Mouse (Mus musculus): ENCODE results near the gene Stim2. TPM values are rescaled to one million over a fixed set of nuclear protein-coding genes. Genes with fewer than 3 reads are reported as not detected.

Gene Stim2
- polyA plus RNA-seq, 1 experiment from 2014 or later, result 31.3 TPM

GRCm38 (mm10) chr5:54087912-54088311 lies 89.6 kb downstream of the Stim2 start:
- Histone ChIP-seq H3K27ac (replicated peaks) (no peak overlapping the region), H3K4me1 (peaks cover 4% of the 10 kb centered on the region; the same call in 1 of the 2 replicates), H3K36me3 (no peaks in the 10 kb centered on the region), H3K9ac (replicated peaks) (no peak overlapping the region), H3K9me3 (replicated peaks) (no peaks in the 10 kb centered on the region), H3K4me3 (replicated peaks) (no peak overlapping the region), H3K4me2 (no peak overlapping the region), H3K27me3 (replicated peaks) (no peaks in the 10 kb centered on the region)
- 93% methylated on average over 3 of the region's 3 CpGs for WGBS
- ATAC-seq (ENCODE audit: low FRiP score), result no peak

- Histone ChIP-seq H3K4me2 (no peak overlapping the region), H3K27me3 (replicated peaks) (no peaks in the 10 kb centered on the region), H3K9me3 (replicated peaks) (no peaks in the 10 kb centered on the region), H3K4me1 (peaks cover 26% of the 10 kb centered on the region), H3K4me3 (replicated peaks) (no peak overlapping the region), H3K9ac (replicated peaks) (no peak overlapping the region), H3K27ac (replicated peaks) (no peak overlapping the region), H3K36me3 (0 out of 2 replicates have a peak, but pooled peaks cover 3% of the 10 kb centered on the region)
- ATAC-seq (ENCODE audit: low FRiP score), result no peak
- WGBS, result 83% methylated on average over 6 of the region's 6 CpGs
Observed at GRCm38 (mm10) chr5:54098219-54098618, 99.9 kb downstream of the Stim2 start.

DNA sequence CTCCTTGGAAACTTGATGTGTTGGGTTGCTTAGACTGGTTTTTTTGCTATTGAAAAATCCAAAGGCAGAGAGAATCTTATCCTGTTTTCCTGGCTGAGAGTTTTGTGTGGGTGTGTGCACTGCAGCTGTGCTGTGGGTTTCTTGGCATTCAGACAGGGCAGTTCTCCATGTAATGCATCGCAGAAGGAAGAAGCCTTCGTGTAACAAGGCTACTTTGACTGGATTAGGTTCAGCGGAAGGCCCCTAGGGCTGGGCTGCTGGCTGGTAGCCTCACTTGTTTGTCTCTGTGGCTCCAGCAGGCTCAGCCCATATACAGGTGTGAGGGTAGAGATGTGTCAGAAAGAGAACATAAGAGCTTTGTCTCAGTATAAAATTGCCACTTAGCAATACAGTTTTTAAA lies 102.6 kb downstream of the Stim2 start:
- Histone ChIP-seq H3K27ac (replicated peaks) (peak overlapping the region; percentile 45), H3K4me2 (no peak overlapping the region), H3K4me3 (replicated peaks) (no peak overlapping the region), H3K36me3 (0 out of 2 replicates have a peak, but pooled peaks cover 6% of the 10 kb centered on the region), H3K9me3 (replicated peaks) (no peaks in the 10 kb centered on the region), H3K9ac (replicated peaks) (no peak overlapping the region), H3K27me3 (replicated peaks) (no peaks in the 10 kb centered on the region), H3K4me1 (peaks cover 26% of the 10 kb centered on the region)
- peak; percentile 53 for ATAC-seq (ENCODE audit: low FRiP score)
- WGBS, result 52% methylated on average over 3 of the region's 3 CpGs

DNA sequence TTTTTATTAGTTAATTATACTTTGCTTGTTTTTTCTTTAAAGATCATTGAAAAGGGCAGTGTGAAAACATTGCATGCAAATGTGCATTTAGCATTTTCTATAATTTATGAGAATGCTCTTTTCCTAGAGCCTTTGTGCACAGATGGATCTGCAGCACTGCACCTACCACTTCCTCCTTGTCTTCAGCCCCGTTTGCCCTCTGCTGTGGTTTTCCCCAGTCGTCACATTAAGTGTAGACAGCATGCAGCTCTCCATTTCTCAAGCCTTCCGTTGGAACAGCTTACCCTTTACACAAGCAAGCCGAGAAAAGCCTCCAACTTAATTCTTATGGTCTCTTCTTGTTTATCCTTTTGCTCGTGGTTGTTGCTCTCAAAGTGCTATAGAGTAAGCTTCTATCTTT lies 103.0 kb downstream of the Stim2 start:
- Histone ChIP-seq H3K27ac (replicated peaks) (peak overlapping the region; percentile 45; the same call in 1 of the 2 replicates), H3K4me1 (peaks cover 26% of the 10 kb centered on the region), H3K36me3 (0 out of 2 replicates have a peak, but pooled peaks cover 7% of the 10 kb centered on the region), H3K4me3 (replicated peaks) (no peak overlapping the region), H3K27me3 (replicated peaks) (no peaks in the 10 kb centered on the region), H3K9me3 (replicated peaks) (no peaks in the 10 kb centered on the region), H3K4me2 (no peak overlapping the region), H3K9ac (replicated peaks) (no peak overlapping the region)
- 42% methylated on average over 5 of the region's 5 CpGs for WGBS
- no peak for ATAC-seq (ENCODE audit: low FRiP score)

GRCm38 (mm10) chr5:54101960-54102359 lies 103.7 kb downstream of the Stim2 start:
- no peak overlapping the region for H3K4me2 ChIP-seq
- H3K27me3 ChIP-seq (replicated peaks), result no peaks in the 10 kb centered on the region
- H3K9ac ChIP-seq (replicated peaks), result no peak overlapping the region
- H3K4me3 ChIP-seq (replicated peaks), result no peak overlapping the region
- WGBS, result 45% methylated on average over 1 of the region's 1 CpGs
- ATAC-seq (ENCODE audit: low FRiP score), result no peak
- 0 out of 2 replicates have a peak, but pooled peaks cover 7% of the 10 kb centered on the region for H3K36me3 ChIP-seq
- H3K27ac ChIP-seq (replicated peaks), result no peak overlapping the region
- peaks cover 26% of the 10 kb centered on the region for H3K4me1 ChIP-seq
- no peaks in the 10 kb centered on the region for H3K9me3 ChIP-seq (replicated peaks)

DNA sequence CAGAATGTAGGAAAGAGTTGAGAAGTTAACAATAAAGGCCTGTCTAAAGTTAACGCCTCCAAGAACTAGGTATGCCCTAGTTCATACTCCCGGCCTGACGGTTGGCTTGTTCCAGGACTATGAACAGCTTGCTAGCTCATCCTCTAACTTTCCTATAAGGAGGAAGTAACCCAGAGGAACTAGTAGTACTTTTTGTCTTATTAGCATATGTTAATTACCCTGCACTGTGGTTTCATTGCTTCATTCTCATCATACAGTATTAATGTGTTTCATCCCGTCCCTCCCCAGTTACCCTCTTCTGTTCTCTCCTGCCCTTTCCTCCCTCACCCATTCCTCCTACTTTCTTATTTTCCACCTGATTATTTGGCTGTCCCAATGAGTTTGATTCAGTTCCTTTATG lies 108.4 kb downstream of the Stim2 start:
- WGBS, result 88% methylated on average over 4 of the region's 4 CpGs
- Histone ChIP-seq H3K27ac (replicated peaks) (no peak overlapping the region), H3K9me3 (replicated peaks) (no peaks in the 10 kb centered on the region), H3K4me3 (replicated peaks) (no peak overlapping the region), H3K4me1 (0 out of 2 replicates have a peak, but pooled peaks cover 2% of the 10 kb centered on the region), H3K36me3 (peaks cover 16% of the 10 kb centered on the region; the same call in 1 of the 2 replicates), H3K4me2 (no peak overlapping the region), H3K9ac (replicated peaks) (no peak overlapping the region), H3K27me3 (replicated peaks) (no peaks in the 10 kb centered on the region)
- ATAC-seq (ENCODE audit: low FRiP score), result no peak

GRCm38 (mm10) chr5:54107069-54107468 lies 108.8 kb downstream of the Stim2 start:
- WGBS, result 83% methylated on average over 6 of the region's 6 CpGs
- no peaks in the 10 kb centered on the region for H3K27me3 ChIP-seq (replicated peaks)
- no peaks in the 10 kb centered on the region for H3K9me3 ChIP-seq (replicated peaks)
- no peak overlapping the region for H3K4me2 ChIP-seq
- no peak overlapping the region for H3K9ac ChIP-seq (replicated peaks)
- ATAC-seq (ENCODE audit: low FRiP score), result no peak
- no peak overlapping the region for H3K27ac ChIP-seq (replicated peaks)
- 0 out of 2 replicates have a peak, but pooled peaks cover under 1% of the 10 kb centered on the region for H3K4me1 ChIP-seq
- peaks cover 16% of the 10 kb centered on the region; the same call in 1 of the 2 replicates for H3K36me3 ChIP-seq
- H3K4me3 ChIP-seq (replicated peaks), result no peak overlapping the region

DNA sequence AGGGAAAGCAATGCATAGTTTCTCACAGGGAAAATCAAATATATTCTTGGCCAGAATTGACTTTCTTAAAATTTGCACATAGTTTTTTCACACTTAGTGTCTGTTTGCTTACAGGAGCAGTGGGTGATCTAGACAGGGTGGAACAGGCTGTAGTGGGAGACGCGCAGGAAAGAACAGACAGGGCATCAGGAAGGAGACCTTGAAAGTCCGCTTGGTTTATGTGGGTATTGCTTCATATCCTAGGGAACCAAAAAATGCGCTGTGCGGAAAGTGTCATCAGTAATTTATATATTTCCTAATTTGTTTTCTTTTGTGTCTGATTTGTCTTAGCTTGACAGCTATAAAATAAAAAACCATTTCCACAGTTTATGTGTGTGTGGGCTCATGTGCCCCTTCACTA lies 110.8 kb downstream of the Stim2 start:
- Histone ChIP-seq H3K4me2 (no peak overlapping the region), H3K27me3 (replicated peaks) (no peaks in the 10 kb centered on the region), H3K4me3 (replicated peaks) (no peak overlapping the region), H3K36me3 (peaks cover 16% of the 10 kb centered on the region; the same call in 1 of the 2 replicates), H3K4me1 (no peaks in the 10 kb centered on the region), H3K9ac (replicated peaks) (no peak overlapping the region), H3K9me3 (replicated peaks) (no peaks in the 10 kb centered on the region), H3K27ac (replicated peaks) (no peak overlapping the region)
- ATAC-seq (ENCODE audit: low FRiP score), result no peak
- 91% methylated on average over 5 of the region's 5 CpGs for WGBS

DNA sequence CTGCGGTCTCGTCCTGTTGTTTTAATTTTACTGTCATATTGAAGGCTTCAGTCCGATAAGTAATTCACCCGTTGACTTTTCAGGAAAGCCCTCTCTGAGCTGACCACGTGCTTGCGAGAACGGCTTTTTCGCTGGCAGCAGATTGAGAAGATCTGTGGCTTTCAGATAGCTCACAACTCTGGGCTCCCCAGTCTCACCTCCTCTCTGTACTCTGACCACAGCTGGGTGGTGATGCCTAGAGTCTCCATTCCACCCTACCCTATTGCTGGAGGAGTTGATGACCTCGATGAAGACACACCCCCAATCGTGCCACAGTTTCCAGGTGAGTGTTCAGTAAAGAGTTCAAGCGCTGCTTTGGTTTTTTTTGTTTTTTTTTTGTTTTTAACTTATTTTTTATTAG lies 112.5 kb downstream of the Stim2 start:
- no peaks in the 10 kb centered on the region for H3K27me3 ChIP-seq (replicated peaks)
- WGBS, result 96% methylated on average over 11 of the region's 11 CpGs

DNA sequence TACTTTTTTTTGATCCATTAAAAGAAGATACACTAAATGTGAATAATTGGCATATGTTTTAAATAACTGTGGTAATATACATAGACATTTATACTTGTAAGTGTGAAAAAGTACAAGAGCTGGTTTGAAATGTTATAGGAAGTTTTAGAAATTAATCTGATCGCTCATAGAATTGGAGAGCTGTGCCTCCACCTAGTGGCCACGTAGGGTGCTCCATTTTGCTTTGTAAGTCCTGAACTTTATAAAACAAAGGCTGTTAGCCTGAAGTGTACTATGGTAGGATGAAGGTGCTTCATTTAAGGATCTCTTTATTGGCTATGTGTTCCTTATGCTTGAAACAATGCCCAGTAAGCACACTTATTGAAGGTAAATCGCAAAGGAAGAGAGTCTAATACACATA lies 115.0 kb downstream of the Stim2 start:
- no peaks in the 10 kb centered on the region for H3K27me3 ChIP-seq (replicated peaks)
- WGBS, result 30% methylated on average over 3 of the region's 3 CpGs
- no peak for ATAC-seq (ENCODE audit: low FRiP score)
- no peak overlapping the region for H3K4me3 ChIP-seq (replicated peaks)
- no peak overlapping the region for H3K27ac ChIP-seq (replicated peaks)
- H3K4me1 ChIP-seq, result no peaks in the 10 kb centered on the region
- H3K36me3 ChIP-seq, result peaks cover 14% of the 10 kb centered on the region
- no peak overlapping the region for H3K4me2 ChIP-seq
- no peak overlapping the region for H3K9ac ChIP-seq (replicated peaks)
- H3K9me3 ChIP-seq (replicated peaks), result no peaks in the 10 kb centered on the region

More for the DNA sequence above, 112.5 kb downstream of the Stim2 start:
- H3K9me3 ChIP-seq (replicated peaks), result no peaks in the 10 kb centered on the region
- no peak overlapping the region for H3K27ac ChIP-seq (replicated peaks)
- H3K9ac ChIP-seq (replicated peaks), result no peak overlapping the region
- H3K36me3 ChIP-seq, result peaks cover 12% of the 10 kb centered on the region
- H3K4me2 ChIP-seq, result no peak overlapping the region
- H3K4me1 ChIP-seq, result no peaks in the 10 kb centered on the region
- no peak for ATAC-seq (ENCODE audit: low FRiP score)
- H3K4me3 ChIP-seq (replicated peaks), result no peak overlapping the region

DNA sequence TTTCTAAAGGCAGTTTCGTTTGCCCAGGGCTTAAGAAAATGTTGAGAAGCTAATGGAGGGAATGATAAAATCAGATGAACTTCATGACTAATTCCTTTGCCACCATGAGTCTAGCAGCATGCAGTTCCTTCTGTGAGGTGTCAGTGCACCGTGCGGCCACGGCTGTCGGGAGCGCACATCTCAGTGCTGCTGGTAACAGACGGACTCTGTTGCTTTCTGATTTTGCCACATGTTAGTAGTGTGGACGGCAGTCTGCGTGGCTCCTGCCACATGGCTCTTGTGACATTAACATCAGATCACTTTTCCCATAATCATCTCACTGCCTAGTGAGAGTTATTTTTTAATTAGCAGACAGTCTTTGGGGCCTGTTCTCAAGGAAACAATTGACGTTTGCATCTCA lies 118.2 kb downstream of the Stim2 start:
- Histone ChIP-seq H3K36me3 (peaks cover 11% of the 10 kb centered on the region), H3K27ac (replicated peaks) (no peak overlapping the region), H3K4me2 (no peak overlapping the region), H3K4me1 (no peaks in the 10 kb centered on the region), H3K27me3 (replicated peaks) (no peaks in the 10 kb centered on the region), H3K4me3 (replicated peaks) (no peak overlapping the region), H3K9me3 (replicated peaks) (no peaks in the 10 kb centered on the region), H3K9ac (replicated peaks) (no peak overlapping the region)
- WGBS, result 80% methylated on average over 10 of the region's 10 CpGs
- no peak for ATAC-seq (ENCODE audit: low FRiP score)

DNA sequence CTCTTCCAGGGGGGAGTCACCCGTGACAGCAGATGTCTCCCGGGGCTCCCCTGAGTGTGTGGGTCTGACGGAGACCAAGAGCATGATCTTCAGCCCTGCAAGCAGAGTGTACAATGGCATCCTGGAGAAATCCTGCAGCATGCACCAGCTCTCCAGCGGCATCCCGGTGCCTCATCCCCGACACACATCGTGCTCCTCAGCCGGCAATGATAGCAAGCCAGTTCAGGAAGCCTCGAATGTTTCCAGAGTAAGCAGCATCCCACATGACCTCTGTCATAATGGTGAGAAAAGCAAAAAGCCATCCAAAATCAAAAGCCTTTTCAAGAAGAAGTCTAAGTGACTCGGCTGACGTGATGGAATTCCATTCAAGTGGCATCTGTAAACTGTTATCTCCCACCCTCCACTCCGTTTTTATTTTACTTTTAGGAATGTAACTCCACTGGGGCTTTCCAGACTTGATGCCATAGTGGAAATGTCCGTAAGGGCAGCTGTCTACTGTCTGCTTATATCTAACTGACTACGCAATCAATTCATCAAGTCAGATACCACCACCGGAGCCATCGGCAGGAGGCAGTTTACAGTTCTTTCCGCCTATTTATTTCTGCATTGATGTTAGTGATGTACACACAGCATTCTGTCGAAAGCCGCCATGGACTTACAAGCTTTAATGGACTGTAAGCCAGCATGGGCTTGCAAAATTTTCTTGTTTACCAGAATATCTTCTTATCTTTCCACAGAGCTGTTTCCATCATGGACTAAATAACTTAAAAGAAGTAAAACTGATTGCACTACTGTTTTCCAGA lies 120.3 kb downstream of the Stim2 start:
- 77% methylated on average over 19 of the region's 19 CpGs for WGBS
- Histone ChIP-seq H3K4me1 (no peaks in the 10 kb centered on the region), H3K4me2 (no peak overlapping the region), H3K9ac (replicated peaks) (no peak overlapping the region), H3K27me3 (replicated peaks) (no peaks in the 10 kb centered on the region), H3K36me3 (peaks cover 11% of the 10 kb centered on the region), H3K27ac (replicated peaks) (no peak overlapping the region), H3K4me3 (replicated peaks) (no peak overlapping the region), H3K9me3 (replicated peaks) (no peaks in the 10 kb centered on the region)
- no peak for ATAC-seq (ENCODE audit: low FRiP score)
